Mouse (Mus musculus) kidney, postnatal 36 days (tissue): ENCODE results near the gene Ephx4.
"Not testable (repeated sequence)": the region's sequence is repeated elsewhere in the genome, so short reads cannot be mapped to it uniquely, and the experiment has no call there.

Source experiments
- DNase-seq, 2 experiments: peaks; one replicate each; pipeline ENCODE4 v3.0.0; 2021 to 2022; ENCODE audit warnings: mixed read lengths in 2 of 2

The Ephx4 gene

GRCm38 (mm10) chr5:107402436-107402835 lies at the start of gene Ephx4:
Ephx4 (plus strand) TSS chr5:107402736.
- no peak for DNase-seq

DNA sequence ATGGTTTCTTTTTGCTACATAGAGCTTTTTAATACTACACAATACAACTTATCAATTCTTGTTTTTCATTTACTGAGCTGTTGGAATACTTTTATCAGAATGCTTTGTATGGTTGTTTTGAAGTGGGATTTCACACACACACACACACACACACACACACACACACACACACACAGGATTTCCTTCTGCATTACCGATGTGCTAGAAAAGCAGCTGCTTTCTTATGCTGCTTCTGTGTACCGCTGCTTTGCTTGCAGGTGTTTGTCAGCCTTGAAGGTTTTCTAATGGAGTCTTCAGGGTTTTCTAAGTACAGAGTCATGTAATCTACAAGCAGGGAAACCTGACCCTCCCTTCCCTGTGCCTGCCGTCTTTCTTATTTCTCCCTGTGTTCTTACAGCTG lies 48.6 kb upstream of the Ephx4 start:
- DNase-seq: no peak

GRCm38 (mm10) chr5:107355801-107356200 lies 46.7 kb upstream of the Ephx4 start:
- DNase-seq: no peak

- no peak for DNase-seq
Measured at GRCm38 (mm10) chr5:107357723-107358122, 44.8 kb upstream of the Ephx4 start.

- peak; percentile 90 to 96 for DNase-seq
Measured at GRCm38 (mm10) chr5:107359395-107360053, 43.0 kb upstream of the Ephx4 start.

DNA sequence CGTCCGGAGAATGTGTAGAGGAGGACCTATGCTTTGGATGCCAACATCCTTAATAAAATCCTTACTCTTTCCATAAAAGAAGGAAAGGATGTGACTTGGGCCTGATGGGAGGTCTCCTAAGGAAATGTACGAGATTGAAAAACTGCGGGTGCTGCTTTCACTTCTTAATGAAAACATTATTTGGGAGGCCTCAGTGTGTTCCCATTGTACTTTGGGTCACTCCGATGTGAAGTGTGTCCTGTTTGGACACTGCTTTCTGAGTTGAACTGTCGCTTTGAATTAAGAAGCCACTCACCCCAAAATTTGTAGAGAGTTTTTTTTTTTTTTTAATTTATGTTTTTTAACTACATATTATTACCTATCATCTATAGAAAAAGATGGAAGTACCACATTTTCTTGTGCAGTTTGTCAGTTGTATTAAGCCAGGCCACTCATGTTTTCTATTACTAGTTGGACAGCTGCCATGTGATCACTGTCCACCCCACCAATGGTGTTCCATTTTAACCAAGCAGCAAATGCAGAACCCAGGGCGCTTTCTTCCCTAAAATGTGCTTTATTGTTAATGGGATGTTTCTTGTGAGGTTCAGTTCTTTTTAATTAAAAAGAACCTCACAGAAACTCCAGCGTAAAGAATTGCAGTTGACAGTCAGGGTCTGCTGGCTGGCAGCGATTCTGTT lies 42.3 kb upstream of the Ephx4 start:
- DNase-seq: peak; percentile 1 to 6

GRCm38 (mm10) chr5:107370040-107370439 lies 32.5 kb upstream of the Ephx4 start:
- no peak for DNase-seq

DNA sequence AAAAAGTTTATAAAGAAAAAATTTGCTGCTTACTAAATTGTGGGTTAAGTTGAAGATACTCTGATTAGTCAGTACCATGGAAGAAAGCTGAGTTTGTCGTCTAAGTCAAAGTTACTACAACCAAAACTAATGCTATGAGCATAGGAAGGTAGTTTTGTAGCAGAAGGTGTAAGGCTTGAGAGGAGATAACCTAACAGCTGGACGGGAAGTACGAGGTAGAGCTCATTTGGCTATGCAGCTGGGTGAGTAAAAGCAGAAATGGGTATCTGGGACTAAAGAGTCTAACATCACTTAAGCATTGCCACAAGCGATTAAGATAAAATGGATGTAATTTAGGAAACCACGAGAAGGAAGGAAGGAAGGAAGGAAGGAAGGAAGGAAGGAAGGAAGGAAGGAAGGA lies 31.2 kb upstream of the Ephx4 start:
- DNase-seq: no peak

DNA sequence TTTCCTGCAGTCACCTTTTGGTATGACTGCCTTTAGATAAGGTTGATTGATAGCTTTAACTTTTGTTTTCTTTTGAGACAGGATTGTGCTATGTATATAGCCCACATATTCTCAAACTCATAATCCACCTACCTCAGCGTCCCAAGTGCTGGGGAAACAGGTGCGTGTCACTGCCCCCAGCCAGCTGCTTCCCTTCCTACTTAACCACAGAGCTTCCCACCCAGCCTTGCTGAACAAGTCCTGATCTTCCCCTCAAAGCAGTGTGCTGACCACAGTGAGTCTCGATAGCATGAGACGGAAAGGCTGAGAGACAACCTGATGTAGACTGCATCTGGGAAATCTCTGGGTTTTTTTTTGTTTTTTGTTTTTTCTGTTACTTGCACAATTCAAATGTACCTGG lies 29.3 kb upstream of the Ephx4 start:
- DNase-seq: no peak

DNA sequence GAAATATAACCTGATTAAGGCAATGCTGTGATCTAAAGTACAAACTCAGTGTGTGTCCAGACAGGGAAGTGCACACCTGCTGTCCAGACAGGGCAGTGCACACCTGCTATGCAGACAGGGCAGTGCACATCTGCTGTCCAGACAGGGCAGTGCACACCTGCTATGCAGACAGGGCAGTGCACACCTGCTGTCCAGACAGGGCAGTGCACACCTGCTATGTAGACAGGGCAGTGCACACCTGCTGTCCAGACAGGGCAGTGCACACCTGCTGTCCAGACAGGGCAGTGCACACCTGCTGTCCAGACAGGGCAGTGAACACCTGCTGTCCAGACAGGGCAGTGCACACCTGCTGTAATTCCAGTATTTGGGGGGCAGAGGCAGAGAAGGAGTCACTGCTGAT lies 16.1 kb upstream of the Ephx4 start:
- DNase-seq: not testable (repeated sequence)

DNA sequence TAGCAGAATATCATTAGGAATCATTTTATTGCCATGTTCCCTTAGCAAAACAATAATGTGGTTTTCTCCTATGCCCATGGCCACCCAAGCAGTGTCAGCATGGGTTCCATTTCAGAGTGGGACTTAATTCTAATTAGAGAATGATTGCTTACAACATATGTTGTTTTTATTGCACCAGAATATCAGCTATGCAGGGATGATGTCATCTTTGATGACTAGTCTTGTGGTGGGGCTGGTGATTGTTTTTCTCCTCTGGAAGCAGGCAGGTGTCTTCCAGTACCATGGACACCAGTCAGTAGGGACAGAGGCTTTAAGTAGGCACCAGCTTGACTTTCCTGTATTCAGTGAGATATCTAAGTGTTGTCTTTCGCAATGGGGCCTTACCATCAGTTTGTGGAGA lies 14.7 kb upstream of the Ephx4 start:
- DNase-seq: no peak

GRCm38 (mm10) chr5:107389373-107389772 lies 13.2 kb upstream of the Ephx4 start:
- DNase-seq: no peak

GRCm38 (mm10) chr5:107394437-107394836 lies 8.1 kb upstream of the Ephx4 start:
- DNase-seq: no peak

- peak in 1 of 2 experiments; percentile 30 for DNase-seq
Measured at GRCm38 (mm10) chr5:107403011-107403946, 743 bp downstream of the Ephx4 start.

- DNase-seq: no peak
Measured at GRCm38 (mm10) chr5:107403947-107404684, 1.6 kb downstream of the Ephx4 start.

- no peak for DNase-seq
Measured at GRCm38 (mm10) chr5:107405361-107405760, 2.8 kb downstream of the Ephx4 start.

DNA sequence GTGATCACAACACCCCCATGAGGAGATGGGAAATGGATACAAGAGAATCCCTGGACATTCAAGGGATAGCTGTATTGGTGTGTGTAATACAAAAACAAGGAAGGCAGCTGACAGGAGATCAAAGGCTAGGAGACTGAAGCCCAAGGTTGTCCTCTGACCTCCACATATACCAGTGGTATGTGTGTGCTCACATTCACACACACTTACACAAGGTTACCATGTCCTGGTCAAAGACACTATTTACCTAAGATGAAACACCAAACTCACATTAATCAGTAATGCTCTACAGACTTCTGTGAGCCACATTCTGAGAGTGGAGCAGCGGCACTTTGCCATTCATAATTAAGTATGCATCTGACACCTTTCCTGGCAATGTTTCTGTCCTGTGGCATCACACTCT lies 7.8 kb downstream of the Ephx4 start:
- DNase-seq: no peak

GRCm38 (mm10) chr5:107411326-107411725 lies 8.8 kb downstream of the Ephx4 start:
- DNase-seq: no peak

DNA sequence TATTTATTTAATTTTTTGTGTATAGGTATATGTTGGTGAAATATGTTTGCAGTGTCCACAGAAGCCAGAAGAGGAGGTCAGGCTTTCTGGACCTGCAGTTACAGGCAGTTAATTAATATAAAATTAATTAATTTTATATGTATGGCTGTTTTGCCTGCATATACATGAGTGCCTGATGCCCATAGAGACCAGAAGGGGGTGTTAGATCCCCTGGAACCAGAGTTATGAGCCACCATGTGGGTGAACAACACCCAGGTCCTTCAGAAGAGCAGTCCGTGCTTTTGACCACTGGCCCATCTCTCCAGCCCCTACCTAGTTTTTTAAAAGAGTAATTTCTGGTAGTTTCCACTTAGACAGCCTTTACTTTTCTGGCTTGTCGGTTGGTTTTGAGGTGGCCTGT lies 9.7 kb downstream of the Ephx4 start:
- no peak for DNase-seq

DNA sequence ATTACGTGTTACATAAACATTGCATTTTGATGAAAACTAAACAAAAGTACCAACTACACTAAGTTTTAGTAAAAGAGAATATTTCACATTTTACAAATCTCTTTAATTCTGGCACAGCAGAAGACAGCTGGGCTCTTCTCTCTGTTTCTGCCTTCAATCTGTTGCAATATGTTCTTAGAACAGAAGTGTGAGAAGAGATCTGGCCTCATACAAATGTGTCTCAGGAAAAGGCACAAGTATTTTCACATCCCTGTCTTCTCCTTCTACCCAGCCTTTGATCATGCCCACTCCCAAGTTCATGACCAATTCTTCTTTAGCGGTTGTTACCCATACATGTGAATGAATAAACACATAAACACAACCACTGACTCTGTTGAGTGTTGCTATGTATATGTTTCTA lies 12.6 kb downstream of the Ephx4 start:
- DNase-seq: no peak

- no peak for DNase-seq
Measured at GRCm38 (mm10) chr5:107421676-107422075, 19.1 kb downstream of the Ephx4 start.

GRCm38 (mm10) chr5:107431249-107431648 lies 28.7 kb downstream of the Ephx4 start, which contains the start of gene Lpcat2b:
Lpcat2b (plus strand) TSS chr5:107431549.
- DNase-seq: no peak

- DNase-seq: no peak
Measured at GRCm38 (mm10) chr5:107434001-107434400, 31.5 kb downstream of the Ephx4 start.
